Mouse (Mus musculus) CH12F3 (cell line): ENCODE measurements around the gene Smarcd3.

ENCODE experiments used
- in situ Hi-C: fragments of 300-500 bp; cut with MboI; formaldehyde crosslinking; loops from 2 replicates; pipeline ENCODE4 v1.14.3; 2020; ENCODE audit warnings: low sequenced_read_pairs

The Smarcd3 gene

GRCm38 (mm10) chr5:24597901-24598569 lies 26.2 kb downstream of the Smarcd3 start:
- in situ Hi-C loops, result no loop called here

GRCm38 (mm10) chr5:24597221-24597728 lies 26.9 kb downstream of the Smarcd3 start:
- in situ Hi-C loops, result no loop called here

- in situ Hi-C loops, result no loop called here
Observed at GRCm38 (mm10) chr5:24596519-24597171, 27.6 kb downstream of the Smarcd3 start.

- in situ Hi-C loops, result no loop called here
Observed at GRCm38 (mm10) chr5:24595786-24596380, 28.3 kb downstream of the Smarcd3 start.

- in situ Hi-C loops, result no loop called here
Observed at GRCm38 (mm10) chr5:24595261-24595660, 28.9 kb downstream of the Smarcd3 start.

GRCm38 (mm10) chr5:24594346-24594745 lies 29.9 kb downstream of the Smarcd3 start:
- in situ Hi-C loops, result no loop called here

GRCm38 (mm10) chr5:24593928-24594327 lies 30.3 kb downstream of the Smarcd3 start:
- in situ Hi-C loops, result no loop called here

- in situ Hi-C loops, result no loop called here
Observed at GRCm38 (mm10) chr5:24593230-24593629, 31.0 kb downstream of the Smarcd3 start.

- in situ Hi-C loops, result no loop called here
Observed at GRCm38 (mm10) chr5:24592471-24593160, 31.6 kb downstream of the Smarcd3 start.

- in situ Hi-C loops, result no loop called here
Observed at GRCm38 (mm10) chr5:24591796-24592470, 32.3 kb downstream of the Smarcd3 start.

GRCm38 (mm10) chr5:24591268-24591721 lies 32.9 kb downstream of the Smarcd3 start:
- in situ Hi-C loops, result no loop called here

GRCm38 (mm10) chr5:24589511-24590500 lies 34.4 kb downstream of the Smarcd3 start:
- in situ Hi-C loops, result no loop called here

- in situ Hi-C loops, result no loop called here
Observed at GRCm38 (mm10) chr5:24587200-24587577, 37.0 kb downstream of the Smarcd3 start.

- in situ Hi-C loops, result no loop called here
Observed at GRCm38 (mm10) chr5:24586547-24587199, 37.5 kb downstream of the Smarcd3 start, which contains the start of gene Chpf2. Gene Chpf2, plus strand, starts transcription at chr5:24586741.

- in situ Hi-C loops, result no loop called here
Observed at GRCm38 (mm10) chr5:24586106-24586505, 38.1 kb downstream of the Smarcd3 start.

- in situ Hi-C loops, result no loop called here
Observed at GRCm38 (mm10) chr5:24578109-24578963, 45.9 kb downstream of the Smarcd3 start.

GRCm38 (mm10) chr5:24577183-24577929 lies 46.9 kb downstream of the Smarcd3 start, which contains the start of gene Abcf2:
Gene Abcf2, minus strand, starts transcription at chr5:24577467.
- in situ Hi-C loops, result no loop called here
